Mouse (Mus musculus) spleen, adult 2 months (tissue): ENCODE measurements around the gene Farp1.

Experiments used
- CTCF ChIP-seq: fragments of 200-500 bp; IDR thresholded peaks from 2 replicates; pipeline ENCODE4 v1.5.1; 2011; ENCODE audit warnings: mild to moderate bottlenecking, inconsistent platforms; ENCODE audit not compliant: insufficient read depth, insufficient read length, insufficient replicate concordance; ENCODE audit errors: extremely low read depth
- POLR2A ChIP-seq: fragments of 200-500 bp; IDR thresholded peaks from 2 replicates; pipeline ENCODE4 v1.6.1; 2011; ENCODE audit warnings: low read depth, low read length, inconsistent platforms

GRCm38 (mm10) chr14:121207441-121208158 lies 172.6 kb downstream of the Farp1 start:
- TF ChIP-seq POLR2A = no peak
- TF ChIP-seq CTCF = no peak
